Mouse (Mus musculus) MN1 (cell line): ENCODE data around the gene Gemin6.
A peak's percentile ranks its signal among the peaks of the same experiment; 100 is the strongest.
"Not testable (repeated sequence)": the region's sequence is repeated elsewhere in the genome, so short reads cannot be mapped to it uniquely, and the experiment has no call there.

Source experiments
- DNase-seq: peaks from one replicate; pipeline ENCODE4 v3.0.0-alpha.2; 2016; ENCODE audit warnings: low spot score

Gemin6 gene

GRCm38 (mm10) chr17:80224326-80225116 is at the start of gene Gemin6:
Gene Gemin6 (plus strand): TSS chr17:80224441.
- DNase-seq: peak; percentile 94

DNA sequence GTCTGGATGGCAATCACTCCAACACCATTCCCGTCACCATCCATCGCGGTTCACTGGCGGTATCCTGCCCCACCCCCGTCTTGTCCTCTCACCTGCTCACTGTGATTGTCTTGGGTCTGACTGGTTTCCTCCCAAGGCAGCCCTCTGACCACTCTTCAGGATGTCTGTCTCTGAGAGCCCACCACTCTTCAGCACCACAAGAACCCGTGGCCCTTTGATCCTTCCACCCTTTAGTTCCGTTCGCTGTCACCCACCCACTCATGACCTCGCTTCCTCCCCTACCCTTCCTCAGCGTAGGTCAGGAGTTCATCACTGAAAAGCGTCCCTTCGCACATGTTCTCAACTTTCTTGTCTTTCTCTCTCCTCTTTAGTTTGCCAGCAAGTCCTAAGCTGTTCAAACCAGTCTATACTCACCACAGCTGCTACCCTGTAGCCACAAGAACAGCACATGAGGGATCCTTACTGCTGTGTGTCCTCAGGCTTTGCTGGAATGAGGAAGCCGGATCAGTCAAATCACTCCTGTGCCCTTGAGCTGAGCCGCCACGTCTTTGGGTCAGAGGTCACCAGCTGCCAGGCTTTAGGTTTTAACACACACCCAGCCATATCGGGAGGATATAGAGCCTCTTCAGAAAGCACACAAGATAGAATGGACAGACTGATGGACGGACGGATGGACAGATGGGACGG is 49.4 kb upstream of the Gemin6 start:
- no peak for DNase-seq

DNA sequence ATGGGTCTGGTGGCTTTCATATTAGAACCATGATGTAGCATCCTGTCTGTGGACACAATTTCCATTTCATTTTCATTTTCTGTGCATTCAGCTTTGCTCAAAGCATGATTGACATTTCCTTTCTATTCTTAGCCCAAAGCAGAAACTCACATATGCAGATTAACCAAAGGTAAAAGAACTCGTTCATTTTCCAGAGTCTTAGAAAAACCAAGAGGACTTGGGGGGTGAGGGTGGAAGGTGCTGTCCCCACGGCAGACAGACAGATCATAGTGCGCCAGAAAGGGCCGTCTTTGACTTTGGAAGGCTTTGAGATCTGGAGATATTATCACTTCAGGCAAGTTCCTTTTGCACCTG is 48.9 kb upstream of the Gemin6 start:
- DNase-seq: no peak

DNA sequence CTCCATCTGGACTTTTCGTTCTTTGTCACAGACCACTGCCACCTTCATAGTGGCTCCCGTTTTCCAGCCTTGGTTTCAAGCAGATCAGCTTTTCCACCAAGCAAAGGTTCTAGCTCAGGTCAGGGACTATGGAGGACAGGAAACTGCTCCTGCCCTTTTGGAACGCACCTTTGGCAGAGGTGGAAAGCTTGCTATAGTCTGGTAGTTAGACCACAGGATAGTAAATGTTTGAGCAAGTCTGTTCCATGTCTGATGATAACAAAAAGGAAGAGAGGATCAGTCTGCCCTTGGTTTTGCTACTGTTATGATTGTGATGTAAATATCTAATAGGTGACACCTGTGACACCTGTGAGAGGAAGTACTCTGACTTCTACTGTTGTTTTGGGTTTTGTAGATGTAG is 48.3 kb upstream of the Gemin6 start:
- DNase-seq: no peak

DNA sequence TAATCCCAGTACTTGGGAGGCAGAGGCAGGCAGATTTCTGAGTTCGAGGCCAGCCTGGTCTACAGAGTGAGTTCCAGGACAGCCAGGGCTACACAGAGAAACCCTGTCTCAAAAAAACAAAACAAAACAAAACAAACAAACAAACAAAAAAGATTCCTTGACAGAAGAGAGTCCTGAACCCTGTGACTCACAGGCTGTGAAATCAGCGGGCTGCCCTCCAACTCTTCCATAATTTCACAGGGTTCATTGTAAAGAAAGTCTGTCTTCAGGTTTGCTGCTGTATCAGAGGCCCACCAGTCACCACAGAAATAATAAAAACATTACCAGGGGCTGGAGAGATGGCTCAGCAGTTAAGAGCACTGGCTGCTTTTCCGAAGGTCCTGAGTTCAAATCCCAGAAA is 45.4 kb upstream of the Gemin6 start:
- not testable (repeated sequence) for DNase-seq

DNA sequence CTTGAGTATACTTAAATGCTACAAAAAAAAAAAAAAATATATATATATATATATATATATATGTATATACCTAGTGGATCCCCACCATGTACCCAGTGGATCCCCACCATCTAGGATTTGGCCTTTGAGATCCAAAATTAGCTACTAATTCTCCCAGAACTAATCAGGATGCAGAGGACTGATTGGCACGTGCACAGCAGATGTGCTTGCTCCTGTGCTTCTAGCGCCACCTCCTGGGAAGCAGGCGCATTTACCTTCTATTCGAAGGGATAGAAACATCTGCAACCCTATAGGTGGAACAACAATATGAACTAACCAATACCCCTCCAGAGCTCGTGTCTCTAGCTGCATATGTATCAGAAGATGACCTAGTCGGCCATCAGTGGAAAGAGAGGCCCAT is 44.3 kb upstream of the Gemin6 start:
- peak; percentile 90 for DNase-seq

GRCm38 (mm10) chr17:80180468-80180867 is 43.8 kb upstream of the Gemin6 start:
- no peak for DNase-seq

GRCm38 (mm10) chr17:80183615-80184014 is 40.6 kb upstream of the Gemin6 start:
- no peak for DNase-seq

GRCm38 (mm10) chr17:80193075-80193474 is 31.2 kb upstream of the Gemin6 start:
- peak; percentile 59 for DNase-seq

- DNase-seq: no peak
Measured at GRCm38 (mm10) chr17:80199160-80199778, 25.0 kb upstream of the Gemin6 start.

DNA sequence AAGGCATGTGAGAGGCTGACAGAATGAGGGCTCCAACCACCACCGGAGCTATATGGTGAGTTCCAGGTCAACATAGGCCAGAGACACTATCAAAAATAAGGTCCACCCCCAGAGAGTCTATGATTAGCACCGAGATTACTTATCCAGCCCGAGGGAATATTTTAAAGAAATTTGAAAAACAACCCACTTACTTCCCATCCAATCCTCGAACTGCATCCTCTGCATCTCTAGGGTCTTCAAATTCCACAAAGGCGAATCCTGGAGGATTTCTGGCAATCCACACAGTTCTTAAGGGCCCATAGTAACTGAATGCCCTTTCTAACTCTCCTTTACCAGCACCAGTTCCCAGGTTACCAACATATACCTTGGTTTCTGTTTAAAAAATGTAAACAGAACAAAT is 18.6 kb upstream of the Gemin6 start:
- peak; percentile 49 for DNase-seq

DNA sequence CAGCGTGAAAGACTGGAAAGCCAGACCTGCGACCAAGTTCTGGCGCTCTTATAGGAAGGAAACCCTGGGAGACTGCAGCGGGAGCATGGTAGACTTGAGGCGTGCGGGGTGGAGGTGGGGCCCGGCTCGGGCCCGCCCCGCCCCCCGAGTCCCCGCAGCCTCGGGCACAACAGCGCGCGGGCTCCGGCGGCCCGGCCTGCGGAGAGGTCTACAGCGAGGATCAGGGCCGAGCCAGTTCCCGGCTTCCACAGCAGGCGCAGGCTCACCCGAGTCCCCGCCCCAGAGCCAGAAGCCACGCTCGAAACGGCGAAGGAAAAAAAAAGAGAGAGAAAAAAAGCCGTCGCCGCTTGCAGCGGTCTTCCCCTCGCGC is 18.0 kb upstream of the Gemin6 start:
- DNase-seq: peak; percentile 84

DNA sequence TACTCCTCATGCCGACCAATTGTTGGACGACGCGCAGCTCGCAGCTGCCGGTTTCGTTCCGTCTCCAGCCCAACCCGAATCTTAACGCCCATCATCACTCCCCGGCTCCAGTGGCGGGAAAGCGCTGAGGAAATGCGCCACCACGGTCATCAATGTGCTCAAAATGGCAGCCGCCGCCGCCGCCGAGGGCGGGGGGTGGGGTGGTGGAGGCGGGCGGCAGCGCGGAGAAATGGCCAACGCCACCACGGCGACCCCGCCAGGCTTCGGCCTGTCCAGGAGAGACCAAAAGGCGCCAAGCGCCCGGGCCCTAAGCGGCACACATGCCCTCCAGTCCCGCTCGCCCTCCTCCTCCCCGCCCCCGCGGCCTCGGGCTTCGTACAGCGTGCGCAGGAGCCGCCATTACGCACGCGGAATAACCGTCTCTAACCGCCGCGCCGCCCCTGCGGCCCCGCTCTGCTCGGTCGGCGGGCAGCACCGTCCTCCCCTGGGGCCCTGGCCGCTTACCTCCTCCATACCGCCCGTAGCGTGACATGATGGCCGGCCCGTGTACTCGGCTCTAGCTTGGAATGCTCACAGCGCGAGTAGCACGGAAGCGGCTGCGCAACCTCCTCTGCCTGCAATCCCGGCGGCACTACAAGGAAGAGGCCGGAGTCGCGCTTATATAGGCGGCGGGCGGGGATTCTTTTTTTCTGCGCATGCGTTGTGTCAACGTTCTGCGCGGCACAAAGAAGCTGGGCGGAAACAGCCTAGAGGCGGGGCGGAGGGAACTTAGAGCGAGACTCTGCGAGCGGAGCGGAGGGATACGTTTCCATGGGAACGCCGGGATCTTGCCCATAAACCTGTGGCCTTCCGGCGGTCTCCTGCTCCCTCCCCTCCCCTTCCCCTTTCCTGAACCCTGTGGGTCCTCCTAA is 17.3 kb upstream of the Gemin6 start, which contains the start of the genes Srsf7 and Ttc39d:
Gene Srsf7 (minus strand): TSS at position 637 of the 911 bp plus-strand sequence.
Gene Ttc39d (plus strand): TSS at position 790 of the 911 bp plus-strand sequence.
- peak; percentile 100 for DNase-seq

- not testable (repeated sequence) for DNase-seq
Measured at GRCm38 (mm10) chr17:80213998-80214397, 10.2 kb upstream of the Gemin6 start.

- no peak for DNase-seq
Measured at GRCm38 (mm10) chr17:80220131-80220530, 4.1 kb upstream of the Gemin6 start.

DNA sequence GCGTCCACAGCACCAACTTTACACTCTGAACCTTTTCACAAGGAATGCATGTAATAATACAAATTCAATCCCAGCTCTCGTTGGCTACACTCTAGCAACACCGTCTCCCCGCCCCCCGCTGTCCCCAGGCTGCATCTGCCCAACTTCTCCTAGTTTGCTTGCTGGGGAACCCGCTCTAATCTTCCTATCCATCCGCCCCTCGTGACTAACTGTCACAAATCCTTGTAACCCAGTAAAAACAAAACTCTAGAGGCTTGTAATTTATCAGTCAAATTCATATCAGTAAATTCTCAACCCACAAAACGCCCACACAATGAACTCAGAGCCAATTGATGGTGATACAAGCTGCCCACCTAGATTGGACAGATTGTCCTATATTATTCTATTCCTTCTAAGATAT is 3.0 kb upstream of the Gemin6 start:
- no peak for DNase-seq

DNA sequence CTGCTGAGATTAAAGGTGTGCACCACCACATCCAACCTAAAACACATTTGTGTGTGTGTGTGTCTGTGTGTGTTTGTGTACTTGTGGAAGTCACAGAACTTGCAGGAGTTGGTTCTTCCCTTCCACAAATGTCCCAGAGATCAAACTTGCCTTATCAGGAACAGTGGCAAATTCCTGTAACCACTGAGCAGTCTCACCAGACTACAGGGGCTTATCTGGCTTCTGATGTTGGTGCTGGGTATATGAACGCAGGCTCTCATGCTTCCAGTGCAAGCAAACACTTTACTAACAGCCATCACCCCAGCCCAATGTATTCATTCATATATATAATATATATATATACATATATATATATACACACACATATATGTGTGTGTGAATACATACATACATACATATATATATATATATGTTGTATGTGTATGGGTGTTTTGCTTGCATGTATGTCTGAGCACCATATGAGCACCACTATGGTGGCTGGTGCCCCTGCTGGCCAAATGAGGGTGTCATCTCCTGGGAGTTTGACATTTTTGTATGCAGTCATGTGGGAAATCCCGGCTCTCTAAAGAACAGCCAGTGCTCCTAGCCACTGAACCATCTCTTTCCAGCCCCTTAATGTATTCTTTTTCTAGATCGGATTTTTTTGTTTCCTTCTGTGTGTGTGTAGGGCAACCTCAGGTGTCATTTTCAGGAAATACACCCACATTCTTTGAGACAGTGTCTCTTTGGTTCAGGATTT is 2.2 kb upstream of the Gemin6 start:
- peak; percentile 27 for DNase-seq

DNA sequence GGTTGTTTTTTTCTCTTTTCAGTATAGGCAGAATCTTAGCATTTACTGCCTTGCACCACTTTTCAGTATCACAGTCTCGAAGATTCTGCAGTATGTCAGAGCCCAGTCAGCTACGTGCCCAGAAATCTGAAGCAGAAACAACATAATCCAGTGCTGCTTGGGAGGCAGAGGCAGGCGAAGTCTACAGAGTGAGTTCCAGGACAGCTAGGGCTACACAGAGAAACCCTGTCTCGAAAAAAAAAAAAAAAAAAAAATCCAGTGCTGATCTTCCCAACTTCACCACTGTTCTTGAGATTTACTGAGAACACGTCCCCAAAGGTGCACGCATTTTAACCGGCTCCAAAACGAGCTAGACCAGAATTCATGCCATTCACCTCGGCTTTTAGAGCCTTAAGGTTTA is 412 bp upstream of the Gemin6 start:
- DNase-seq: no peak

- peak; percentile 25 for DNase-seq
Measured at GRCm38 (mm10) chr17:80225142-80225541, 901 bp downstream of the Gemin6 start.

DNA sequence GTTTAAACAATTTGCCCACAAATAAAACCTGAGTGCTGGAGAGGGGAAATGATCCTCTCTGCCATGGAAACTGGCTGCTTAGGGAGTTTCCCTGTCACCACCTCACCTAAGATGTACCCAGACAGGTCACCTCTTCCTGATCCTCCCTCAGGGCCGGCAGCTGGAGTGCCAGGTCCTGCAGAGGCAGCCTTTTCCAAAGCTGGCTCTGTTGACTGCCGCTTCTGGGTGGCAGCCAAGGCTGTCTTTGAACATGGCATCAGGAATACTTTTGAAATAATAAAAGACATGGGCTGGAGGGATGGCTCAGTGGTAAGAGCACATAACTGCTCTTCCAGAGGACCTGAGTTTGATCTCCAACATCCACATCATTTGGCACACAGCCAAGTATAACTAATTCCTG is 5.2 kb downstream of the Gemin6 start:
- DNase-seq: no peak

DNA sequence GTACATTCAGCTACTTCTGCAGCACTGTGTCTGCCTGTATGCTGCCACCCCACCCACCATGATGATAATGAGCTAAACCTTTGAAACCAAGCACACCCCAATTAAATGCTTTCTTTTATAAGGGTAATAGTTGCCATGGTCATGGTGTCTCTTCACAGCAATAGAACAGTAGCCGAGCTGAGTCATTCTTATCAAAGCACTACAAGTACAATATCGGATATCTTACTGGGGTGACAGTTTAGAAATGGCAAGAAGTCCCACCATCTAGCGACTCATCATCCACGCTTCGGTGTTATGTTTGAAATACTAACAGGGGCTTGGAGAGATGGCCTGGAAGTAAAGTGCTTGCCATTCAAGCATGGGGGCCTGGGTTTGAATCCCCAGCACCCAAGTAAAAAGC is 9.6 kb downstream of the Gemin6 start:
- DNase-seq: no peak
